Mouse (Mus musculus) cerebellum, adult 2 months (tissue): ENCODE measurements at regions not wholly inside any gene's neighbourhood (a gene's known extent, or its start where the extent isn't known, plus 50 kb on each side); places are given as distances from the start of the nearest gene placed in this dataset.

ENCODE experiments used
- DNase-seq, 2 experiments: peaks; one replicate each; pipeline ENCODE4 v3.0.0; 2021
- H3K27ac ChIP-seq: fragments of 200-500 bp; 2 replicates; pipeline ENCODE4 v1.5.1; 2012; ENCODE audit warnings: low read length, control low read depth, inconsistent platforms; ENCODE audit not compliant: insufficient read depth
- H3K27me3 ChIP-seq: fragments of 200-500 bp; 2 replicates; pipeline ENCODE4 v1.6.1; 2012; ENCODE audit warnings: inconsistent platforms, mild to moderate bottlenecking, low read length, moderate library complexity; ENCODE audit not compliant: control insufficient read depth, insufficient read depth
- H3K4me1 ChIP-seq: fragments of 200-500 bp; 2 replicates; pipeline ENCODE4 v1.6.1; 2011; ENCODE audit warnings: low read length; ENCODE audit not compliant: control insufficient read depth, insufficient read depth
- H3K4me3 ChIP-seq: fragments of 200-500 bp; replicated peaks from 2 replicates; pipeline ENCODE3; 2011; ENCODE audit warnings: mild to moderate bottlenecking, low read depth, low read length, control low read depth; ENCODE audit not compliant: insufficient read depth
- CTCF ChIP-seq: fragments of 200-500 bp; IDR thresholded peaks from 2 replicates; pipeline ENCODE4 v1.5.1; 2011; ENCODE audit warnings: low read depth, mild to moderate bottlenecking, control low read depth, low read length, moderate library complexity, borderline replicate concordance; ENCODE audit not compliant: insufficient read depth
- POLR2A ChIP-seq: fragments of 200-500 bp; IDR thresholded peaks from 2 replicates; pipeline ENCODE4 v1.6.1; 2011; ENCODE audit warnings: low read length, control low read depth, borderline replicate concordance; ENCODE audit not compliant: insufficient read depth
- WGBS: fragments of 180-500 bp; shearing (Covaris S2); methylation state at CpG from one replicate; pipeline ENCODE4 v1.1.7; 2018; 5-methylcytosine and 5-hydroxymethylcytosine counted together

- DNase-seq = no peak
- Histone ChIP-seq H3K27me3 (no peaks in the 10 kb centered on the region), H3K27ac (no peak overlapping the region), H3K4me1 (no peaks in the 10 kb centered on the region), H3K4me3 (no peak overlapping the region)
- no peak for TF ChIP-seq POLR2A
- TF ChIP-seq CTCF = no peak
Measured at GRCm38 (mm10) chr6:79387732-79388131, 430.0 kb upstream of the Gm20594 start.

GRCm38 (mm10) chr6:79401090-79401489 lies 416.6 kb upstream of the Gm20594 start:
- WGBS = 19% methylated on average over 1 of the region's 1 CpGs
- no peak overlapping the region for H3K27ac ChIP-seq

GRCm38 (mm10) chr6:79408955-79409354 lies 408.8 kb upstream of the Gm20594 start:
- Histone ChIP-seq H3K27me3 (no peaks in the 10 kb centered on the region), H3K27ac (no peak overlapping the region), H3K4me1 (no peaks in the 10 kb centered on the region), H3K4me3 (no peak overlapping the region)
- TF ChIP-seq POLR2A (no peak), CTCF (no peak)
- no peak for DNase-seq
- 82% methylated on average over 3 of the region's 3 CpGs for WGBS

More at GRCm38 (mm10) chr6:79401090-79401489, 416.6 kb upstream of the Gm20594 start:
- no peak for DNase-seq
- Histone ChIP-seq H3K4me1 (no peaks in the 10 kb centered on the region), H3K27me3 (no peaks in the 10 kb centered on the region), H3K4me3 (no peak overlapping the region)
- TF ChIP-seq CTCF = no peak
- TF ChIP-seq POLR2A = no peak

GRCm38 (mm10) chr6:79445821-79446220 lies 371.9 kb upstream of the Gm20594 start:
- DNase-seq = no peak
- no peaks in the 10 kb centered on the region for H3K27me3 ChIP-seq
- TF ChIP-seq POLR2A (no peak), CTCF (no peak)
- WGBS = 100% methylated on average over 1 of the region's 1 CpGs
- no peak overlapping the region for H3K4me3 ChIP-seq
- no peak overlapping the region for H3K27ac ChIP-seq
- H3K4me1 ChIP-seq = no peaks in the 10 kb centered on the region

GRCm38 (mm10) chr6:79491245-79491644 lies 326.5 kb upstream of the Gm20594 start:
- WGBS = 73% methylated on average over 2 of the region's 2 CpGs
- H3K4me3 ChIP-seq = no peak overlapping the region

GRCm38 (mm10) chr6:79500649-79501048 lies 317.1 kb upstream of the Gm20594 start:
- Histone ChIP-seq H3K4me1 (no peaks in the 10 kb centered on the region), H3K4me3 (no peak overlapping the region), H3K27me3 (no peaks in the 10 kb centered on the region), H3K27ac (no peak overlapping the region)
- DNase-seq = peak in 1 of 2 experiments; percentile 11
- no peak for TF ChIP-seq CTCF
- no peak for TF ChIP-seq POLR2A
- WGBS = 16% methylated on average over 3 of the region's 3 CpGs

More at GRCm38 (mm10) chr6:79491245-79491644, 326.5 kb upstream of the Gm20594 start:
- Histone ChIP-seq H3K27me3 (no peaks in the 10 kb centered on the region), H3K27ac (no peak overlapping the region), H3K4me1 (no peaks in the 10 kb centered on the region)
- no peak for DNase-seq
- TF ChIP-seq POLR2A = no peak
